Mouse (Mus musculus) liver, embryonic 14.5 days (tissue): ENCODE measurements around the gene Gm10300.
A peak's percentile ranks its signal among the peaks of the same experiment; 100 is the strongest.

ENCODE experiments used
- CTCF ChIP-seq: IDR thresholded peaks from 2 replicates; pipeline ENCODE4 v1.5.1; 2016; ENCODE audit warnings: antibody characterized with exemption, low read depth, control low read depth
- EP300 ChIP-seq: IDR thresholded peaks from 2 replicates; pipeline ENCODE4 v1.6.1; 2016; ENCODE audit warnings: antibody characterized with exemption, low read depth

DNA sequence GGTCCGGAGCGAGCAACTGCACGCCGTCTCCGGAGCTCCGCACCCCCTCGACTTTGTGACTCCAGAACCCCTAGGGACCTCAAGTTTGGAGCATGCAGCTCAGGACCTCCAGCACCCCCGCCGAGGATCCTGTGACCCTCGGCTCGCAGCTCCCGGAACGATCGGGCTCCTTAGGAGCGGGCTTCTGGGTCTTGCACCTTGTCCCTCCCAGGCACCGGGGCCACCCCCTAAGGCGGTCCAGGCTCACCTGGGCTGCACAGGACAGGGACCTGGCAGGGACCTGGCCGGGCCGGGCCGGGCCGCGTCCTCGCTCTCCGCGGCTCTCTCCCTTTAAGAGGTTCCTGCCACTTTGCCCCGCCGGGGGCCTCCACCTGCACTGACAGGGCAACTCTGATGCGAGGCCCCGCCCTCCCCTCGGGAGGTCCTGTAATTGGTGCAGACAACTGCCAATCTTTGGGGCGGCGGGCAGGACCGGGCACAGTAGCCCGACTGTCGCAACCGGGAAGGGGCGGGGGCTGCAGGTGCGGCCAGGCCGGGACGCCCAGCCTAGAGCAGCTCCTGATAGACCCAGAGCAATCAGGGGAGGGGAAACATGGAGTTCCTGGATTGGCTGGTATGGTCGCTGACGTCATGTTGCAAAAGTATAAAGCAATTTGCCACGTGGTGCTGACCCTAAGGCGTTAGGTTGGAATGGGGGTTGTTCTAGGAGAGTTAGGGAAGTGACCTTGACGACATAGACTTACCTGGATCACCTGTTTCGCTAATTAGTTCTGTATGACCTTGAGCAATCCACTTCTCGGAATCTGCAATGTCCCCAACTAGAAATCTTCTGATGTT, 654 bp downstream of the Gm10300 start, which contains the start of gene Epb41:
- TF ChIP-seq CTCF (peak; percentile 29; the same call in 1 of the 2 replicates), EP300 (peak; percentile 65)
